Mouse (Mus musculus): Measurements from ENCODE around the gene Coq4. TPM values are rescaled to one million over a fixed set of nuclear protein-coding genes. Genes with fewer than 3 reads are reported as not detected.
"Not testable (repeated sequence)": the region's sequence is repeated elsewhere in the genome, so short reads cannot be mapped to it uniquely, and the experiment has no call there.

Coq4 gene
- 10 to 100 TPM; 34.2 to 38.6 TPM for total RNA-seq (2021)

GRCm38 (mm10) chr2:29787104-29787917 is at the start of gene Coq4:
Gene Coq4, plus strand, starts transcription at chr2:29787493.
- intact Hi-C loops (cut with DNase I), result no loop called here
- peak; percentile 91 to 93 for DNase-seq (ENCODE audit: extremely low spot score in 1 of 2, low spot score in 2 of 2)

- intact Hi-C loops (cut with DNase I), result no loop called here
- no peak for DNase-seq (ENCODE audit: extremely low spot score in 1 of 2, low spot score in 2 of 2)
Measured at GRCm38 (mm10) chr2:29738799-29739198, 48.5 kb upstream of the Coq4 start.

- no peak for DNase-seq (ENCODE audit: extremely low spot score in 1 of 2, low spot score in 2 of 2)
Measured at GRCm38 (mm10) chr2:29739368-29739767, 47.9 kb upstream of the Coq4 start.

GRCm38 (mm10) chr2:29741207-29741606 is 46.1 kb upstream of the Coq4 start:
- no peak for DNase-seq (ENCODE audit: extremely low spot score in 1 of 2, low spot score in 2 of 2)
- intact Hi-C loops (cut with DNase I), result no loop called here

More at GRCm38 (mm10) chr2:29739368-29739767, 47.9 kb upstream of the Coq4 start:
- intact Hi-C loops (cut with DNase I), result no loop called here

- DNase-seq (ENCODE audit: extremely low spot score in 1 of 2, low spot score in 2 of 2), result no peak
- intact Hi-C loops (cut with DNase I), result no loop called here
Measured at GRCm38 (mm10) chr2:29744256-29744655, 43.0 kb upstream of the Coq4 start.

- intact Hi-C loops (cut with DNase I), result loop anchor here (5.0 kb wide), 1 partner anchor 125 kb away; no protein-coding TSS in a partner anchor
Measured at GRCm38 (mm10) chr2:29747188-29747782, 40.0 kb upstream of the Coq4 start.

GRCm38 (mm10) chr2:29747852-29748251 is 39.4 kb upstream of the Coq4 start:
- intact Hi-C loops (cut with DNase I), result loop anchor here (5.0 kb wide), 1 partner anchor 126 kb away; no protein-coding TSS in a partner anchor
- no peak for DNase-seq (ENCODE audit: extremely low spot score in 1 of 2, low spot score in 2 of 2)

More at GRCm38 (mm10) chr2:29747188-29747782, 40.0 kb upstream of the Coq4 start:
- peak in 1 of 2 experiments; percentile 47 for DNase-seq (ENCODE audit: extremely low spot score in 1 of 2, low spot score in 2 of 2)

GRCm38 (mm10) chr2:29748499-29748898 is 38.8 kb upstream of the Coq4 start:
- DNase-seq (ENCODE audit: extremely low spot score in 1 of 2, low spot score in 2 of 2), result no peak
- intact Hi-C loops (cut with DNase I), result loop anchor here (5.0 kb wide), 1 partner anchor 126 kb away; no protein-coding TSS in a partner anchor

- DNase-seq (ENCODE audit: extremely low spot score in 1 of 2, low spot score in 2 of 2), result no peak
Measured at GRCm38 (mm10) chr2:29751497-29751896, 35.8 kb upstream of the Coq4 start, which contains the start of gene Gm13420. Gene Gm13420, minus strand, starts transcription at chr2:29751685.

GRCm38 (mm10) chr2:29752397-29752796 is 34.9 kb upstream of the Coq4 start:
- DNase-seq (ENCODE audit: extremely low spot score in 1 of 2, low spot score in 2 of 2), result no peak
- intact Hi-C loops (cut with DNase I), result no loop called here

More at GRCm38 (mm10) chr2:29751497-29751896, 35.8 kb upstream of the Coq4 start, which contains the start of gene Gm13420:
- intact Hi-C loops (cut with DNase I), result no loop called here

GRCm38 (mm10) chr2:29755693-29756092 is 31.6 kb upstream of the Coq4 start:
- intact Hi-C loops (cut with DNase I), result no loop called here
- DNase-seq (ENCODE audit: extremely low spot score in 1 of 2, low spot score in 2 of 2), result no peak

GRCm38 (mm10) chr2:29764831-29765230 is 22.5 kb upstream of the Coq4 start:
- DNase-seq (ENCODE audit: extremely low spot score in 1 of 2, low spot score in 2 of 2), result peak in 1 of 2 experiments; percentile 60
- intact Hi-C loops (cut with DNase I), result no loop called here

GRCm38 (mm10) chr2:29767976-29768709 is 19.1 kb upstream of the Coq4 start:
- intact Hi-C loops (cut with DNase I), result no loop called here
- DNase-seq (ENCODE audit: extremely low spot score in 1 of 2, low spot score in 2 of 2), result no peak

- intact Hi-C loops (cut with DNase I), result no loop called here
- no peak for DNase-seq (ENCODE audit: extremely low spot score in 1 of 2, low spot score in 2 of 2)
Measured at GRCm38 (mm10) chr2:29768901-29769300, 18.4 kb upstream of the Coq4 start.

GRCm38 (mm10) chr2:29770162-29770561 is 17.1 kb upstream of the Coq4 start:
- DNase-seq (ENCODE audit: extremely low spot score in 1 of 2, low spot score in 2 of 2), result no peak
- intact Hi-C loops (cut with DNase I), result no loop called here

GRCm38 (mm10) chr2:29771611-29772461 is 15.5 kb upstream of the Coq4 start:
- intact Hi-C loops (cut with DNase I), result no loop called here
- DNase-seq (ENCODE audit: extremely low spot score in 1 of 2, low spot score in 2 of 2), result no peak

- intact Hi-C loops (cut with DNase I), result no loop called here
- DNase-seq (ENCODE audit: extremely low spot score in 1 of 2, low spot score in 2 of 2), result no peak
Measured at GRCm38 (mm10) chr2:29773323-29773722, 14.0 kb upstream of the Coq4 start.

GRCm38 (mm10) chr2:29781256-29781655 is 6.0 kb upstream of the Coq4 start:
- intact Hi-C loops (cut with DNase I); DNase-seq (ENCODE audit: extremely low spot score in 1 of 2, low spot score in 2 of 2): not testable (repeated sequence)
